Mouse (Mus musculus): ENCODE data around the gene Dab2ip. TPM values are rescaled to one million over a fixed set of nuclear protein-coding genes. Genes with fewer than 3 reads are reported as not detected.

The Dab2ip gene
- polyA plus RNA-seq, 1 experiment from 2014 or later, result 62.4 TPM

GRCm38 (mm10) chr2:35728633-35729032 is 170.6 kb downstream of the Dab2ip start:
- Histone ChIP-seq H3K27ac (replicated peaks) (peak overlapping the region; percentile 58), H3K27me3 (replicated peaks) (no peaks in the 10 kb centered on the region), H3K4me3 (replicated peaks) (no peak overlapping the region), H3K4me1 (peaks cover 34% of the 10 kb centered on the region), H3K4me2 (no peak overlapping the region), H3K9me3 (replicated peaks) (no peaks in the 10 kb centered on the region), H3K36me3 (peaks cover 37% of the 10 kb centered on the region), H3K9ac (replicated peaks) (no peak overlapping the region)
- WGBS, result 42% methylated on average over 5 of the region's 5 CpGs
- ATAC-seq (ENCODE audit: low FRiP score), result no peak

DNA sequence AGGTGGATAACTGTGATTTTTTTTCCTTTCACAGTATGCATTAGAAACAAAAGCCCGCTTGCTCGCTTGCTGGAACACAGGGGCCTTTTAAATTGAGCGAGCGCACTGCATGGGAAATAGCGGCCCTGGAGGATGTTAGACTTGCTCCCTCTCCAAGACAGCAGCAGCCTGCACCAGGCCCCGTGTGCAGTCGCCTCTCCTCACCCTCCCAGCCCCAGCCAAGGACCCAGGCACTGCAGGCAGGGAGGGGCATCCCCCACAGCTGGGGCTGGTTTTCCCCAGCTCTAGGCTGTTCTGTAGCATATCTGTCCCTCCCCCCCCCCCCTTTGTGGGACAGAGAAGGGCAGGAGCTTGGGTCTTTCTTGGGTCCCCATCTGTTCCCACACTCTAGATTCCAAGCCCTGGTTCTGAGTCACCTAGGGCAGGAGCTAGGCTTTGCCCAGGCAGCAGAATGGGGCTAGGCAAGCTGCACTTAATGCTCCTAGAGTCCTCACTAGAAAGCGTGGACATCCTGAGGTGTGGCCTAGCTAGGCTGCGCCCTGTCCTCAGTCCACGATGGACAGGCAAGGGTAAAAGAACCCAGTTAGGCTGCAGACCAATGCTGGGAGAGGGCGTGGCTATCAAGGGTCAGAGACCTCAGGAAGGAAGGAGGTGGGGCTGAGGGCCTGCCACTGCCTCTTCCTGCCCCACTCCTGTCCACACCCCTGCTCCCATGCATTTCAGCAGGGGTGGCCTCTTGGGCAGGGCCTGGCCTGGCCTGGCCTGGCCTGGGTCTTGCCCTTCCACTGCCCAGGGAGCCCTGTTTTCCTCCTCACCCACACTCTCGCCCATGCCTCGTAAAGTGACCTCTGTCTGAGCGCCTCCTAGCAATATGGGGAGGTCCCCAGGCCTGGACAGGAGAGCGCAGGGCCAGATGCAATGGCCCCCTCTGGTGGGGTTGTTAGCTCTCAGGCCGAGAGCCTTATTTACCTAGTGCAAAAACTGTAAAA is 171.3 kb downstream of the Dab2ip start:
- no peaks in the 10 kb centered on the region for H3K9me3 ChIP-seq (replicated peaks)
- H3K4me2 ChIP-seq, result no peak overlapping the region
- H3K9ac ChIP-seq (replicated peaks), result no peak overlapping the region
- H3K27ac ChIP-seq (replicated peaks), result peak overlapping the region; percentile 58
- peaks cover 34% of the 10 kb centered on the region for H3K4me1 ChIP-seq
- 48% methylated on average over 16 of the region's 16 CpGs for WGBS
- no peaks in the 10 kb centered on the region for H3K27me3 ChIP-seq (replicated peaks)
- no peak overlapping the region for H3K4me3 ChIP-seq (replicated peaks)
- H3K36me3 ChIP-seq, result peaks cover 34% of the 10 kb centered on the region
- 0 out of 2 replicates have a peak, but pooled peaks have one; percentile 22 for ATAC-seq (ENCODE audit: low FRiP score)

GRCm38 (mm10) chr2:35731671-35732449 is 173.8 kb downstream of the Dab2ip start:
- Histone ChIP-seq H3K4me3 (replicated peaks) (no peak overlapping the region), H3K36me3 (peaks cover 19% of the 10 kb centered on the region), H3K27ac (replicated peaks) (peak overlapping the region; percentile 38; the same call in 1 of the 2 replicates), H3K27me3 (replicated peaks) (no peaks in the 10 kb centered on the region), H3K9ac (replicated peaks) (no peak overlapping the region), H3K4me2 (no peak overlapping the region), H3K9me3 (replicated peaks) (no peaks in the 10 kb centered on the region), H3K4me1 (peaks cover 34% of the 10 kb centered on the region)
- ATAC-seq (ENCODE audit: low FRiP score), result no peak
- WGBS, result 48% methylated on average over 18 of the region's 18 CpGs

GRCm38 (mm10) chr2:35735001-35735400 is 176.9 kb downstream of the Dab2ip start:
- ATAC-seq (ENCODE audit: low FRiP score), result no peak
- WGBS, result 100% methylated on average over 2 of the region's 2 CpGs
- H3K27me3 ChIP-seq (replicated peaks), result no peaks in the 10 kb centered on the region
- H3K4me2 ChIP-seq, result no peak overlapping the region
- H3K36me3 ChIP-seq, result no peaks in the 10 kb centered on the region
- H3K4me3 ChIP-seq (replicated peaks), result no peak overlapping the region
- no peak overlapping the region for H3K27ac ChIP-seq (replicated peaks)
- no peak overlapping the region for H3K9ac ChIP-seq (replicated peaks)
- H3K4me1 ChIP-seq, result peaks cover 23% of the 10 kb centered on the region
- H3K9me3 ChIP-seq (replicated peaks), result no peaks in the 10 kb centered on the region

DNA sequence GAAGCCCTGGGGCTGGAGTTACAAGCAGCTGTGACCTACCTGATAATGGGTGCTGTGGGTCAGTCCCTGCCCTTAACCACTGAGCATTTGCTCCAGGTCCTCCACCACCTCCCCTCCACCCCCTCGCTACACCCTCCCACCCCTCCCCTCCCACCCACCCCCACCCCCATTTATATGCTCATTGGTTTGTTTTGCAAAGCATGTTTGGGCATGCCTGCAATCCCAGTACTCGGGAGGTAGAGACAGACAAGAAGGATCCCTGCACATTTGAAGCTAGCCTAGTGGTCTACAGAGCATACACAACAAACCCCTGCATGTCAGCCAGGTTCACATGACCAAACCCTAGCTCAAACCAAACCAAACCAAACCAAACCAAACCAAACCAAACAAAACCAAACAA is 178.0 kb downstream of the Dab2ip start:
- H3K9me3 ChIP-seq (replicated peaks), result no peaks in the 10 kb centered on the region
- WGBS, result 80% methylated on average over 2 of the region's 2 CpGs
- H3K4me2 ChIP-seq, result no peak overlapping the region
- H3K27ac ChIP-seq (replicated peaks), result no peak overlapping the region
- H3K4me1 ChIP-seq, result peaks cover 25% of the 10 kb centered on the region
- ATAC-seq (ENCODE audit: low FRiP score), result no peak
- no peaks in the 10 kb centered on the region for H3K27me3 ChIP-seq (replicated peaks)
- H3K4me3 ChIP-seq (replicated peaks), result no peak overlapping the region
- no peaks in the 10 kb centered on the region for H3K36me3 ChIP-seq
- H3K9ac ChIP-seq (replicated peaks), result no peak overlapping the region

- Histone ChIP-seq H3K4me1 (peaks cover 20% of the 10 kb centered on the region), H3K27me3 (replicated peaks) (no peaks in the 10 kb centered on the region), H3K4me2 (no peak overlapping the region), H3K9ac (replicated peaks) (no peak overlapping the region), H3K4me3 (replicated peaks) (no peak overlapping the region), H3K36me3 (no peaks in the 10 kb centered on the region), H3K27ac (replicated peaks) (no peak overlapping the region), H3K9me3 (replicated peaks) (no peaks in the 10 kb centered on the region)
- ATAC-seq (ENCODE audit: low FRiP score), result no peak
- 64% methylated on average over 7 of the region's 7 CpGs for WGBS
Measured at GRCm38 (mm10) chr2:35737467-35738027, 179.5 kb downstream of the Dab2ip start.

DNA sequence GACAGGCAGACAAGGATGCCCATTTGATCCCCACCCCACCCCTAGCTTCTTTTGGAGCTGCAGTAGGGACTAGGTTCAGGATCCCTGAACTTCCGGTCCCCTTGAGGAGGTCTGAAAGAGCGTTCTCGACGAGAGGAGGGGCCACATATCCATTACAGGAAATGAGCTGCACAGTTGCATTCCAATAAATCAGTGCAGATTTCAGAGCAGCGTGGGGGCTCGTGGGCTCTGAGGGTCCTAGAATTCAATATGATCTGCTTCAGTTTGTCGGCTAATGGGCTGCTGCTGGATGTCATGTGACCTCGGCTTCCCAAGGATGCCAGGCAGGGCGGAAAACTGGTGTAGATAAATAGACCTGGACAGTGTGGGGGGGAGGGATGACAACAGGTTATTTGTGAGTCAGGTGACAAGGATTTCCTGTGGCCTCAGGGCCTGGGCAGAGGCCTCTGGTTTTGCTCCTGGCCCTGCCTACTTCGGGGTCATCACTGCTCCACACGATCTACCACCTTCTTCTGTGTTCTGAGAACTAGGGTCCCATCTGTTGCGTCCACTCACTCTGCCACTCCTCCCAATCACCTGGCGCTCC is 181.7 kb downstream of the Dab2ip start:
- H3K9ac ChIP-seq (replicated peaks), result no peak overlapping the region
- H3K27me3 ChIP-seq (replicated peaks), result no peaks in the 10 kb centered on the region
- H3K36me3 ChIP-seq, result no peaks in the 10 kb centered on the region
- ATAC-seq (ENCODE audit: low FRiP score), result no peak
- no peaks in the 10 kb centered on the region for H3K9me3 ChIP-seq (replicated peaks)
- no peak overlapping the region for H3K27ac ChIP-seq (replicated peaks)
- H3K4me3 ChIP-seq (replicated peaks), result no peak overlapping the region
- 50% methylated on average over 13 of the region's 13 CpGs for WGBS
- H3K4me2 ChIP-seq, result no peak overlapping the region
- peaks cover 20% of the 10 kb centered on the region for H3K4me1 ChIP-seq

DNA sequence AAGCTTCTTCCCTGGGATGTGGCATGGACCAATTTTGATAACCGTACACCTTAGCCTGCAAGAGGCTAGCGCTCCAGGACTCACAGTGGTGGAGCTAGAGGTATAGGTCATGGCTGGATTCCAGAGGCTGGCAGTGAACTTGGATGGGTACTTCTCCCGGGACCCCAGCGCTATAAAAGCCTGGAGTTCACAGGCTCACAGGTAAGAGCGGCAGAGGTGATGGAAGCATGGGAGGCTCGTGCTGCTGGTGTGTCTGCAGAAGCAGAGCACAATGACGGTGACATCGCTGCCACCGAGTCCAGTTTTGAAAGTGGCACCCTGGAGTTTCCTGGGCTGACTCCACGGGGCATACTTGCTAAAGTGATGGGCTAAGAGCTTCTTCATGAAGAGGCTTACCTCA is 187.8 kb downstream of the Dab2ip start:
- Histone ChIP-seq H3K27ac (replicated peaks) (no peak overlapping the region), H3K4me2 (no peak overlapping the region), H3K36me3 (no peaks in the 10 kb centered on the region), H3K4me3 (replicated peaks) (no peak overlapping the region), H3K9ac (replicated peaks) (no peak overlapping the region), H3K4me1 (peaks cover 23% of the 10 kb centered on the region), H3K9me3 (replicated peaks) (no peaks in the 10 kb centered on the region), H3K27me3 (replicated peaks) (no peaks in the 10 kb centered on the region)
- no peak for ATAC-seq (ENCODE audit: low FRiP score)
- WGBS, result 85% methylated on average over 10 of the region's 10 CpGs

DNA sequence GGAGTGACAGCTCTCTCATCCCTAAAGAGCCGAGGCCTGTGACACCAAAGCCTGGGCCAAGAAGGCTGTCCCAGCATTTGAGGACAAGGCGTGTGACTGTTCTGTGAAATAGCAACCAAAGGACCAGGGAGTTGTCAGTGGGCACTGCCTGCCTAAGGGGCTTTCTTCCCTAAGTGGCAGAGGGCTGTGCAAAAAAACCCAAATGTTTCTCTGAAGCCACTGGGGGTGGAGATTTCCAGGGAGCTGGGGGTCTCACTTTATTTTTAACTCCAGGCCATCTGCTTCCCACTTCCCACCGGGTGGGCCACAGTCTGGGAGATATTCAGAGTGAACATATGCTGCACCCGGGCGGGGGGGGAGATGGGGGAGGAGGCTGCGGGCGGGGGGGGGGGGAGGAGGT is 188.6 kb downstream of the Dab2ip start:
- H3K36me3 ChIP-seq, result no peaks in the 10 kb centered on the region
- no peak for ATAC-seq (ENCODE audit: low FRiP score)
- H3K9me3 ChIP-seq (replicated peaks), result no peaks in the 10 kb centered on the region

DNA sequence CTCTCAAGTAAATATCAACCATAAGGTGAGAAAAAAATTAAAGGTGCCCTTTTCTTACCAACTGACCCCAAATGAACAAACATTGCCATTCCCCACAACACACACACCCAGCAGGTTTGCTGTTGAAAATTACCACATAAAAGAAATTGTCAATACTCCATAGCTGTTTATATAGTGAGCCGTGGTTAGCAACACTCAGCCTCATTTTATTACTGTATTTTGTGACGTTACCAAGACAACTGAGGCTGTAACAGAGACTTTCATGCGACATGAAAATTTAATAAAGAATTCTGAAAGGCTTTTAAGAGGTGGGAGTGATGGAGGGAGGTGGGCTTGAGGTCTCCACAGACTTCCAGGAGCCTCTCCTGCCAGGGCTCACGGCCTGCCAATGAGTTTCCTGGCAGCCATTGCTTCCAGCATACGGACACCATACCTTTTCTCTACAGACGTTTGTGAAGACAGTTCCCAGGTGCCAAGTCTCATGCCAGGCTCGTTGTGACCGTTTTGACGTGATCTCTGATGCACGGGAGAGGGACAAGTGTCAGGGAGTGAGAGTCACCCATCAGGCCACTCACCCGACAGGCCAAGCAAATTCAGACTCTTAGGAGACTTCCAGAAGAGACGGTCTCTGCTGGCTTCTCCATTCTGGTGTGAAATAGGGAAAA is 189.4 kb downstream of the Dab2ip start:
- 59% methylated on average over 12 of the region's 12 CpGs for WGBS
- H3K36me3 ChIP-seq, result no peaks in the 10 kb centered on the region
- H3K9ac ChIP-seq (replicated peaks), result no peak overlapping the region
- ATAC-seq (ENCODE audit: low FRiP score), result peak; percentile 33; the same call in 1 of the 2 replicates
- no peaks in the 10 kb centered on the region for H3K27me3 ChIP-seq (replicated peaks)
- H3K27ac ChIP-seq (replicated peaks), result no peak overlapping the region; the same call in 1 of the 2 replicates
- peaks cover 17% of the 10 kb centered on the region for H3K4me1 ChIP-seq
- no peaks in the 10 kb centered on the region for H3K9me3 ChIP-seq (replicated peaks)
- H3K4me3 ChIP-seq (replicated peaks), result no peak overlapping the region
- no peak overlapping the region for H3K4me2 ChIP-seq

More for the DNA sequence above, 188.6 kb downstream of the Dab2ip start:
- Histone ChIP-seq H3K4me1 (peaks cover 23% of the 10 kb centered on the region), H3K4me3 (replicated peaks) (no peak overlapping the region), H3K27me3 (replicated peaks) (no peaks in the 10 kb centered on the region), H3K4me2 (no peak overlapping the region), H3K27ac (replicated peaks) (no peak overlapping the region), H3K9ac (replicated peaks) (no peak overlapping the region)
- WGBS, result 37% methylated on average over 3 of the region's 7 CpGs
